Mouse (Mus musculus) myocyte (in vitro differentiated cells): Measurements from ENCODE around the gene Paqr9. TPM values are rescaled to one million over a fixed set of nuclear protein-coding genes. Genes with fewer than 3 reads are reported as not detected.

Source experiments
- H3K27me3 ChIP-seq: one replicate; pipeline ENCODE4 v1.6.1; 2011; ENCODE audit not compliant: control insufficient read depth, insufficient read depth, insufficient read length
- H3K36me3 ChIP-seq: one replicate; pipeline ENCODE4 v1.6.1; 2011; ENCODE audit not compliant: control insufficient read depth, insufficient read depth
- H3K4me2 ChIP-seq: one replicate; pipeline ENCODE4 v1.6.1; 2011; ENCODE audit warnings: low read depth, control low read depth
- H3K4me3 ChIP-seq: one replicate; pipeline ENCODE4 v1.5.1; 2011; ENCODE audit warnings: mild to moderate bottlenecking, control low read depth, moderate library complexity
- H3K79me2 ChIP-seq: one replicate; pipeline ENCODE4 v1.6.1; 2011; ENCODE audit not compliant: control insufficient read depth, insufficient read depth
- H3ac ChIP-seq: one replicate; pipeline ENCODE4 v1.6.1; 2011; ENCODE audit not compliant: control insufficient read depth, insufficient read length
- E2F4 ChIP-seq: IDR thresholded peaks from one replicate; pipeline ENCODE4 v1.6.1; 2011; ENCODE audit warnings: mild to moderate bottlenecking, control low read depth, moderate library complexity; ENCODE audit not compliant: insufficient read depth
- MAX ChIP-seq: IDR thresholded peaks from one replicate; pipeline ENCODE4 v1.6.1; 2011; ENCODE audit warnings: low read depth, mild to moderate bottlenecking, control low read depth
- MYOD1 ChIP-seq, 3 experiments: IDR thresholded peaks; one replicate each; pipeline ENCODE4 v1.6.1; 2011; ENCODE audit warnings: control low read depth in 2 of 3, low read depth in 2 of 3, mild to moderate bottlenecking in 2 of 3, moderate library complexity in 1 of 3; ENCODE audit not compliant: insufficient read length in 2 of 3, control insufficient read depth in 1 of 3
- MYOG ChIP-seq, 3 experiments: IDR thresholded peaks; one replicate each; pipeline ENCODE4 v1.6.1; 2011; ENCODE audit warnings: control low read depth in 2 of 3, low read depth in 2 of 3, mild to moderate bottlenecking in 2 of 3; ENCODE audit not compliant: insufficient read length in 2 of 3, control insufficient read depth in 1 of 3, insufficient read depth in 1 of 3
- POLR2A ChIP-seq: IDR thresholded peaks from one replicate; pipeline ENCODE4 v1.6.1; 2011; ENCODE audit warnings: low read depth, mild to moderate bottlenecking, control low read depth, moderate library complexity; ENCODE audit not compliant: insufficient read length
- POLR2AphosphoS2 ChIP-seq: IDR thresholded peaks from one replicate; pipeline ENCODE4 v1.6.1; 2011; ENCODE audit warnings: low read depth, control low read depth; ENCODE audit not compliant: insufficient read length
- REST ChIP-seq: IDR thresholded peaks from one replicate; pipeline ENCODE4 v1.6.1; 2011; ENCODE audit warnings: mild to moderate bottlenecking, control low read depth, moderate library complexity; ENCODE audit not compliant: insufficient read depth, insufficient read length
- SRF ChIP-seq: IDR thresholded peaks from one replicate; pipeline ENCODE4 v1.6.1; 2011; ENCODE audit warnings: low read depth; ENCODE audit not compliant: control insufficient read depth, insufficient read length
- TCF12 ChIP-seq: IDR thresholded peaks from one replicate; pipeline ENCODE4 v1.6.1; 2011; ENCODE audit warnings: mild to moderate bottlenecking, control low read depth; ENCODE audit not compliant: poor library complexity, insufficient read depth, severe bottlenecking
- TCF3 ChIP-seq: IDR thresholded peaks from one replicate; pipeline ENCODE4 v1.6.1; 2011; ENCODE audit warnings: low read depth, control low read depth; ENCODE audit not compliant: insufficient read length
- polyA plus RNA-seq: library from polyadenylated mRNA; unstranded; fragments of >200 nt; fragmentation: generic; extraction: Trizol; gene quantifications from one replicate; pipeline ENCODE4 v1.2.1, GENCODE M21; 2012; ENCODE audit warnings: missing spikeins

The Paqr9 gene
- polyA plus RNA-seq, 1 experiment: under 0.01 TPM

GRCm38 (mm10) chr9:95544598-95544997 is 14.9 kb upstream of the Paqr9 start:
- no peak for TF ChIP-seq POLR2AphosphoS2
- no peak for TF ChIP-seq TCF3
- TF ChIP-seq MYOD1 (IDR thresholded peaks at IDR 0.05; ENCODE audit: control insufficient read depth in 1 of 3, insufficient read length in 2 of 3, low read depth in 2 of 3): no peak
- TF ChIP-seq E2F4: no peak
- TF ChIP-seq MYOG (IDR thresholded peaks at IDR 0.05; ENCODE audit: control insufficient read depth in 1 of 3, insufficient read depth in 1 of 3, insufficient read length in 2 of 3, low read depth in 2 of 3): no peak
- TF ChIP-seq MAX: no peak
- no peak for TF ChIP-seq TCF12
- H3K27me3 ChIP-seq: no peaks in the 10 kb centered on the region
- no peaks in the 10 kb centered on the region for H3K36me3 ChIP-seq
- H3K4me2 ChIP-seq: no peak overlapping the region
- no peak overlapping the region for H3ac ChIP-seq
- no peak overlapping the region for H3K4me3 ChIP-seq
- H3K79me2 ChIP-seq: no peaks in the 10 kb centered on the region

GRCm38 (mm10) chr9:95546679-95547078 is 12.8 kb upstream of the Paqr9 start:
- Histone ChIP-seq H3K36me3 (no peaks in the 10 kb centered on the region), H3K27me3 (no peaks in the 10 kb centered on the region), H3K4me2 (peak overlapping the region; percentile 36), H3K79me2 (no peaks in the 10 kb centered on the region), H3ac (no peak overlapping the region), H3K4me3 (no peak overlapping the region)
- no peak for TF ChIP-seq MYOG (IDR thresholded peaks at IDR 0.05; ENCODE audit: control insufficient read depth in 1 of 3, insufficient read depth in 1 of 3, insufficient read length in 2 of 3, low read depth in 2 of 3)

- Histone ChIP-seq H3K79me2 (no peaks in the 10 kb centered on the region), H3K36me3 (no peaks in the 10 kb centered on the region), H3K4me2 (no peak overlapping the region), H3ac (no peak overlapping the region), H3K4me3 (no peak overlapping the region), H3K27me3 (no peaks in the 10 kb centered on the region)
- TF ChIP-seq MYOD1 (IDR thresholded peaks at IDR 0.05; ENCODE audit: control insufficient read depth in 1 of 3, insufficient read length in 2 of 3, low read depth in 2 of 3) (no peak), MAX (no peak), TCF12 (no peak), TCF3 (no peak)
Observed at GRCm38 (mm10) chr9:95549626-95550411, 9.6 kb upstream of the Paqr9 start.

- no peak overlapping the region for H3K4me3 ChIP-seq
Observed at GRCm38 (mm10) chr9:95550856-95551774, 8.3 kb upstream of the Paqr9 start.

GRCm38 (mm10) chr9:95552175-95552705 is 7.2 kb upstream of the Paqr9 start:
- Histone ChIP-seq H3K36me3 (no peaks in the 10 kb centered on the region), H3K4me2 (no peak overlapping the region), H3K79me2 (no peaks in the 10 kb centered on the region), H3K27me3 (no peaks in the 10 kb centered on the region), H3K4me3 (no peak overlapping the region), H3ac (no peak overlapping the region)
- TF ChIP-seq TCF12 (no peak), E2F4 (no peak), POLR2A (no peak), MAX (no peak), POLR2AphosphoS2 (no peak), SRF (no peak), MYOD1 (IDR thresholded peaks at IDR 0.05; ENCODE audit: control insufficient read depth in 1 of 3, insufficient read length in 2 of 3, low read depth in 2 of 3) (no peak), REST (no peak)

More at GRCm38 (mm10) chr9:95550856-95551774, 8.3 kb upstream of the Paqr9 start:
- Histone ChIP-seq H3K79me2 (no peaks in the 10 kb centered on the region), H3K36me3 (no peaks in the 10 kb centered on the region), H3K4me2 (no peak overlapping the region), H3ac (no peak overlapping the region), H3K27me3 (no peaks in the 10 kb centered on the region)
- TF ChIP-seq E2F4 (no peak), POLR2A (no peak)
